In the genomic region with DNA sequence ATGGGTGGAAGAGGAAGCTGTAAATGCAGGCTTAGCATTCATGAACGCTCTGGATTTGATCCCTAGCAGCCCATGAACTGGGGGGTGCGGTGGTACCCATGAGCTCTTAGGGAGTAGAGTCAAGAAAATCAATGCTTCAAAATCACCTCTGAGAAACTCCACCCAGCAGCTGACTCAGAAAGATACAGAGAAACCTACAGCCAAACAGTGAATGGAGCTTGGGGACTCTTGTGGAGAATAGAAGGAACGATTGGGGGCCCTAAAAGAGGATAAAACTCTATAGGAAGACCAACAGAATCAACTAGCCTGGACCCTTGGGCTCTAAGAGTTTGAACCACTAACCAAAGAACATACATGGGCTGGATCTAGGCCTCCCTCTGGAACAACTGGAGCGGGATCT, we compare ENCODE assay signal across 27 mouse cellular contexts.
"Had no signal": no experiment of that assay in that cellular context is flagged by ENCODE, and none has a peak within 500 bp of the region (broad histone marks: within the 10 kb centered on the region; RNA-seq: fewer than 3 reads in every experiment).

No protein-coding gene starts in this region.

- H3K36me3 ChIP-seq: embryonic facial prominence, embryonic 10.5 days; embryonic facial prominence, embryonic 12.5 days; embryonic facial prominence, embryonic 13.5 days; embryonic facial prominence, embryonic 15.5 days; forebrain, embryonic 10.5 days; forebrain, embryonic 12.5 days; forebrain, embryonic 15.5 days had no signal

- DNase-seq: cerebellum, adult 2 months; cerebellum, adult 8-10 months; cerebellum, adult 9-10 months; cerebellum, adult 9-11 months; cerebellum, postnatal 14 days; cerebellum, postnatal 25 days; cerebellum, postnatal 36 days; embryo, embryonic 11 days; forebrain, postnatal 0 days; gastrocnemius, adult 2 months; gastrocnemius, postnatal 10 days; gastrocnemius, postnatal 14 days; gastrocnemius, postnatal 25 days; gastrocnemius, postnatal 36 days; heart, adult 18-20 months; heart, adult 2 months had no signal

- H3K4me1 ChIP-seq: embryonic facial prominence, embryonic 12.5 days had no signal

- H3K9me3 ChIP-seq: embryonic facial prominence, embryonic 10.5 days; embryonic facial prominence, embryonic 12.5 days; embryonic facial prominence, embryonic 13.5 days; embryonic facial prominence, embryonic 15.5 days; forebrain, embryonic 10.5 days; forebrain, embryonic 12.5 days; forebrain, embryonic 13.5 days; forebrain, embryonic 15.5 days had no signal

- H3K9ac ChIP-seq: embryonic facial prominence, embryonic 12.5 days; embryonic facial prominence, embryonic 13.5 days; embryonic facial prominence, embryonic 15.5 days; forebrain, embryonic 12.5 days; forebrain, embryonic 13.5 days; forebrain, embryonic 15.5 days; forebrain, postnatal 0 days had no signal

- H3K4me2 ChIP-seq: embryonic facial prominence, embryonic 12.5 days; embryonic facial prominence, embryonic 13.5 days; embryonic facial prominence, embryonic 15.5 days; forebrain, embryonic 12.5 days; forebrain, embryonic 13.5 days; forebrain, embryonic 15.5 days had no signal

- H3K27me3 ChIP-seq: embryonic facial prominence, embryonic 12.5 days; embryonic facial prominence, embryonic 13.5 days; embryonic facial prominence, embryonic 15.5 days; forebrain, embryonic 13.5 days; forebrain, embryonic 15.5 days had no signal

- H3K4me3 ChIP-seq: embryonic facial prominence, embryonic 10.5 days; embryonic facial prominence, embryonic 12.5 days; embryonic facial prominence, embryonic 13.5 days; embryonic facial prominence, embryonic 15.5 days; erythroblast, embryonic 14.5 days; forebrain, embryonic 10.5 days; forebrain, embryonic 12.5 days; forebrain, embryonic 13.5 days; forebrain, embryonic 15.5 days; gastrocnemius, adult 2 months; heart, adult 2 months had no signal

- H3K27ac ChIP-seq: embryonic facial prominence, embryonic 10.5 days; embryonic facial prominence, embryonic 12.5 days; embryonic facial prominence, embryonic 13.5 days; embryonic facial prominence, embryonic 15.5 days; forebrain, embryonic 10.5 days; forebrain, embryonic 12.5 days; forebrain, embryonic 13.5 days; forebrain, embryonic 15.5 days; gastrocnemius, adult 2 months; heart, adult 2 months had no signal

- ATAC-seq: forebrain, embryonic 13.5 days; forebrain, embryonic 14.5 days; forebrain, embryonic 15.5 days; forebrain, embryonic 16.5 days; forebrain, postnatal 0 days had no signal
